Mouse (Mus musculus) neural tube, embryonic 13.5 days (tissue): ENCODE measurements at regions not wholly inside any gene's neighbourhood (a gene's known extent, or its start where the extent isn't known, plus 50 kb on each side); places are given as distances from the start of the nearest gene placed in this dataset.

Experiments
- ATAC-seq: fragments of 200-750 bp; cut with Nextera tagmentation; 2 replicates; pipeline ENCODE4 v1.8.0; 2017; ENCODE audit warnings: low read depth, mild to moderate bottlenecking, moderate TSS enrichment, moderate library complexity
- H3K27ac ChIP-seq: fragments of 300-500 bp; sonication (generic); replicated peaks from 2 replicates; pipeline ENCODE4 v1.5.1; 2015; ENCODE audit warnings: moderate library complexity, mild to moderate bottlenecking, inconsistent platforms
- H3K27me3 ChIP-seq: fragments of 300-500 bp; sonication (generic); 2 replicates; pipeline ENCODE4 v1.6.1; 2015; ENCODE audit warnings: mild to moderate bottlenecking, inconsistent platforms
- H3K36me3 ChIP-seq: fragments of 300-500 bp; sonication (generic); 2 replicates; pipeline ENCODE4 v1.6.1; 2015; ENCODE audit warnings: mild to moderate bottlenecking, inconsistent platforms
- H3K4me1 ChIP-seq: fragments of 300-500 bp; sonication (generic); replicated peaks from 2 replicates; pipeline ENCODE4 v1.6.1; 2015; ENCODE audit warnings: inconsistent platforms
- H3K4me2 ChIP-seq: fragments of 300-500 bp; sonication (generic); 2 replicates; pipeline ENCODE4 v1.6.1; 2015; ENCODE audit warnings: inconsistent platforms, mild to moderate bottlenecking, moderate library complexity
- H3K4me3 ChIP-seq: fragments of 300-500 bp; sonication (generic); 2 replicates; pipeline ENCODE4 v1.5.1; 2015; ENCODE audit warnings: mild to moderate bottlenecking, inconsistent platforms
- H3K9ac ChIP-seq: fragments of 300-500 bp; sonication (generic); 2 replicates; pipeline ENCODE4 v1.6.1; 2015; ENCODE audit warnings: moderate library complexity, mild to moderate bottlenecking, inconsistent platforms
- H3K9me3 ChIP-seq: fragments of 300-500 bp; sonication (generic); 2 replicates; pipeline ENCODE4 v1.6.1; 2016; ENCODE audit warnings: inconsistent platforms
- WGBS: fragments of 180-500 bp; shearing (Covaris S2); methylation state at CpG from one replicate; pipeline ENCODE4 v1.1.7; 2015; 5-methylcytosine and 5-hydroxymethylcytosine counted together

- peak overlapping the region; percentile 69 for H3K4me2 ChIP-seq
- peaks cover 4% of the 10 kb centered on the region for H3K27me3 ChIP-seq
- peak overlapping the region; percentile 82 for H3K9ac ChIP-seq
- H3K4me3 ChIP-seq = peak overlapping the region; percentile 54
- peaks cover 22% of the 10 kb centered on the region for H3K4me1 ChIP-seq
- 2% methylated on average over 12 of the region's 12 CpGs for WGBS
- no peaks in the 10 kb centered on the region for H3K9me3 ChIP-seq
- peak; percentile 25; the same call in 1 of the 2 replicates for ATAC-seq
- H3K36me3 ChIP-seq = no peaks in the 10 kb centered on the region
- peak overlapping the region; percentile 96 for H3K27ac ChIP-seq
These were observed 227.1 kb upstream of the Tprg start for GRCm38 (mm10) chr16:25059504-25059992.

GRCm38 (mm10) chr16:25060266-25060665 lies 226.4 kb upstream of the Tprg start:
- H3K4me2 ChIP-seq = no peak overlapping the region
- peaks cover 9% of the 10 kb centered on the region for H3K27me3 ChIP-seq
- ATAC-seq = no peak
- H3K27ac ChIP-seq = peak overlapping the region; percentile 96; the same call in 1 of the 2 replicates
- H3K36me3 ChIP-seq = no peaks in the 10 kb centered on the region
- no peaks in the 10 kb centered on the region for H3K9me3 ChIP-seq
- H3K9ac ChIP-seq = no peak overlapping the region
- 87% methylated on average over 8 of the region's 8 CpGs for WGBS
- H3K4me1 ChIP-seq = peaks cover 22% of the 10 kb centered on the region
- no peak overlapping the region for H3K4me3 ChIP-seq

GRCm38 (mm10) chr16:25061631-25062030 lies 225.0 kb upstream of the Tprg start:
- H3K4me3 ChIP-seq = no peak overlapping the region
- no peak overlapping the region for H3K9ac ChIP-seq
- H3K27me3 ChIP-seq = peaks cover 17% of the 10 kb centered on the region; the same call in 1 of the 2 replicates
- H3K4me1 ChIP-seq = peaks cover 22% of the 10 kb centered on the region
- ATAC-seq = no peak
- no peak overlapping the region for H3K27ac ChIP-seq
- 81% methylated on average over 4 of the region's 4 CpGs for WGBS
- H3K9me3 ChIP-seq = no peaks in the 10 kb centered on the region
- H3K4me2 ChIP-seq = no peak overlapping the region
- no peaks in the 10 kb centered on the region for H3K36me3 ChIP-seq

- Histone ChIP-seq H3K9me3 (no peaks in the 10 kb centered on the region), H3K4me1 (peaks cover 11% of the 10 kb centered on the region), H3K27ac (no peak overlapping the region), H3K4me2 (no peak overlapping the region), H3K27me3 (peaks cover 13% of the 10 kb centered on the region; the same call in 1 of the 2 replicates), H3K4me3 (no peak overlapping the region), H3K9ac (no peak overlapping the region), H3K36me3 (no peaks in the 10 kb centered on the region)
- no peak for ATAC-seq
These were observed 222.6 kb upstream of the Tprg start for GRCm38 (mm10) chr16:25063981-25064380.

GRCm38 (mm10) chr16:25064538-25064937 lies 222.1 kb upstream of the Tprg start:
- Histone ChIP-seq H3K36me3 (no peaks in the 10 kb centered on the region), H3K4me1 (peaks cover 9% of the 10 kb centered on the region), H3K4me2 (no peak overlapping the region), H3K9me3 (no peaks in the 10 kb centered on the region), H3K9ac (no peak overlapping the region), H3K27me3 (peaks cover 13% of the 10 kb centered on the region; the same call in 1 of the 2 replicates), H3K4me3 (no peak overlapping the region), H3K27ac (no peak overlapping the region)
- WGBS = 19% methylated on average over 4 of the region's 4 CpGs
- peak; percentile 66; the same call in 1 of the 2 replicates for ATAC-seq

GRCm38 (mm10) chr16:25066822-25067221 lies 219.8 kb upstream of the Tprg start:
- ATAC-seq = no peak
- H3K27me3 ChIP-seq = peaks cover 13% of the 10 kb centered on the region; the same call in 1 of the 2 replicates
- no peaks in the 10 kb centered on the region; the same call in 1 of the 2 replicates for H3K4me1 ChIP-seq
- H3K9me3 ChIP-seq = no peaks in the 10 kb centered on the region
- WGBS = 63% methylated on average over 7 of the region's 7 CpGs
- H3K9ac ChIP-seq = no peak overlapping the region
- H3K27ac ChIP-seq = no peak overlapping the region
- H3K36me3 ChIP-seq = no peaks in the 10 kb centered on the region
- H3K4me3 ChIP-seq = no peak overlapping the region
- H3K4me2 ChIP-seq = no peak overlapping the region

GRCm38 (mm10) chr16:25067276-25068249 lies 219.1 kb upstream of the Tprg start:
- Histone ChIP-seq H3K9ac (no peak overlapping the region), H3K4me2 (no peak overlapping the region), H3K9me3 (no peaks in the 10 kb centered on the region), H3K4me1 (peaks cover 4% of the 10 kb centered on the region; the same call in 1 of the 2 replicates), H3K36me3 (no peaks in the 10 kb centered on the region), H3K27ac (no peak overlapping the region), H3K4me3 (no peak overlapping the region), H3K27me3 (peaks cover 13% of the 10 kb centered on the region; the same call in 1 of the 2 replicates)
- ATAC-seq = no peak
- 53% methylated on average over 8 of the region's 8 CpGs for WGBS

- Histone ChIP-seq H3K9ac (no peak overlapping the region), H3K27ac (no peak overlapping the region), H3K4me3 (no peak overlapping the region), H3K27me3 (no peaks in the 10 kb centered on the region), H3K4me2 (no peak overlapping the region), H3K4me1 (no peaks in the 10 kb centered on the region), H3K9me3 (no peaks in the 10 kb centered on the region), H3K36me3 (no peaks in the 10 kb centered on the region)
- 90% methylated on average over 6 of the region's 6 CpGs for WGBS
- ATAC-seq = no peak
These were observed 205.8 kb upstream of the Tprg start for GRCm38 (mm10) chr16:25080811-25081210.

- Histone ChIP-seq H3K36me3 (no peaks in the 10 kb centered on the region), H3K27ac (no peak overlapping the region), H3K9ac (no peak overlapping the region), H3K4me2 (no peak overlapping the region), H3K4me3 (no peak overlapping the region), H3K4me1 (0 out of 2 replicates have a peak, but pooled peaks cover 8% of the 10 kb centered on the region), H3K9me3 (no peaks in the 10 kb centered on the region), H3K27me3 (no peaks in the 10 kb centered on the region)
- ATAC-seq = no peak
- 85% methylated on average over 1 of the region's 1 CpGs for WGBS
These were observed 202.9 kb upstream of the Tprg start for GRCm38 (mm10) chr16:25083729-25084128.

GRCm38 (mm10) chr16:25087741-25088648 lies 198.6 kb upstream of the Tprg start:
- Histone ChIP-seq H3K27ac (no peak overlapping the region; the same call in 1 of the 2 replicates), H3K4me1 (0 out of 2 replicates have a peak, but pooled peaks cover 9% of the 10 kb centered on the region), H3K4me3 (no peak overlapping the region), H3K4me2 (no peak overlapping the region), H3K36me3 (no peaks in the 10 kb centered on the region), H3K9ac (no peak overlapping the region), H3K27me3 (no peaks in the 10 kb centered on the region), H3K9me3 (no peaks in the 10 kb centered on the region)
- ATAC-seq = peak; percentile 67; the same call in 1 of the 2 replicates
- 62% methylated on average over 10 of the region's 10 CpGs for WGBS

GRCm38 (mm10) chr16:25088649-25089019 lies 198.0 kb upstream of the Tprg start:
- Histone ChIP-seq H3K4me3 (no peak overlapping the region), H3K9me3 (no peaks in the 10 kb centered on the region), H3K4me1 (0 out of 2 replicates have a peak, but pooled peaks cover 9% of the 10 kb centered on the region), H3K36me3 (no peaks in the 10 kb centered on the region), H3K4me2 (no peak overlapping the region), H3K27ac (no peak overlapping the region), H3K27me3 (no peaks in the 10 kb centered on the region), H3K9ac (no peak overlapping the region)
- 88% methylated on average over 2 of the region's 2 CpGs for WGBS
- ATAC-seq = no peak
